Mouse (Mus musculus): ENCODE measurements around the gene Acot13. TPM values are rescaled to one million over a fixed set of nuclear protein-coding genes. Genes with fewer than 3 reads are reported as not detected.

Acot13 gene
- total RNA-seq, 2 experiments from 2014 or later, result 90.3 to 97.4 TPM

DNA sequence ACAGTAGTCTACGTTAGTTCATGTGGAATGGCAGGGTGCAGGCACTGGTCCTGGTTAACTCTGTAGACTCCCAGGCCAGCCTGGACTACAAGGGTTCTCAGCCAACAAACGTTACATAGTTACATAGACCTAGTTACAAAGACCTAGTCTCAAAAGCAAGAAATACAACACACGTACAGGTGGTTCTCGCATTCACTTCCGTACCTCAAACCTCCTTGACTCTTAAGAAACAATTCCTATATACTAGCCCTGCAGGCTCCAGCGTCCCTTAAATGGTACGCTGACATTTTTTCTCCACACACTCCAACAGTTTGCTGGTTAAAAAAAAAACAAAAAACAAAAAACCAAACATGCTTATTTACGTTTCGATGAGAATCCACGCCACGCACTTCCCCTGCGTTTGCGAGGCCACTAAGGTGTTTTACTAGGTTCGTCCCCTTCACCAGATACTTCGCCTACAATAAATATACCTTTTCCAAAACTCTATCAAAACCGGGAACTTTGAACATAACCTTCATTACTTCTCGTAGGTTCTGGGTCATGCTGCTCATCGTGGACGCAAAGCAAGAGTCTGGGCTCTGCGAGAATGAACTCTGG lies 486 bp downstream of the Acot13 start:
- DNase-seq, result no peak

DNA sequence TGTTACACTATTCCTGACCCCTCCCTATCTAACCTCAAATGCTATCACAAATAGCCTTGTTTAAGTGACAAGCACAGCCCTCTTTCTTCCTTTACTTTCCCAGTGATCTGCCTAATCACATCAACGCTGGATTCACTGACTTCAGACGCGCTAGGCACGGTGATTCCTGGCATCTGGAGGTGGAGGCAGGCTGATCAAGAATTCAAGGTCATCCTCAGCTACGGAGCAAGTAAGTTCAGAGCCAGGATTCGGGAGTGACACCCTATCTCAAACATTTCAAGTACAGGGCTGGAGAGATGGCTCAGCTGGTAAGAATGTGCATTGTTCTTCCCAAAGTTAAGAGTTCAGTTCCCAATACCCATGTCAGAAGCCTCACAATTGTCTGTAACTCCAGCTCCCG lies 5.2 kb downstream of the Acot13 start:
- DNase-seq, result no peak

DNA sequence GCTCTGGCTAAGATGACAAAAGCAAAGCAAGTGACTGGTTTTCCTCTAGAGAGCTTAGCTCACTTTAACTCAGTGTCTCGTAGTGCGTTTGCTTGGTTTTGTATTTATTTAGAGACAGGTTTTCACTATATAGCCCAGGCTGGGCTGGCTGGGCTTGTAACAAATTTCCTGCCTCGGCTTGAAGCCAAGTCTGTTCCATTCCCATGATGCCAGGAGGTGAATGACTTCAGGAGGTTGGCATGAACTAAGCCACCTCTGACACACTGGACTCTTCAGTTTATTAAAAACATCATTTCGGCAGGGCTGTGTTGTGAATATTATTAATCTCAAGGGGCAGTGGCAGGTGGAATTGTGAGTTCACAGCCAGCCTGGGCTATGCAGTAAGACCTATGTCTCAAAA lies 5.8 kb downstream of the Acot13 start:
- DNase-seq, result no peak

- no peak for DNase-seq
Measured at GRCm38 (mm10) chr13:24824647-24825046, 6.7 kb downstream of the Acot13 start.

GRCm38 (mm10) chr13:24822663-24823343 lies 8.5 kb downstream of the Acot13 start:
- DNase-seq, result no peak

DNA sequence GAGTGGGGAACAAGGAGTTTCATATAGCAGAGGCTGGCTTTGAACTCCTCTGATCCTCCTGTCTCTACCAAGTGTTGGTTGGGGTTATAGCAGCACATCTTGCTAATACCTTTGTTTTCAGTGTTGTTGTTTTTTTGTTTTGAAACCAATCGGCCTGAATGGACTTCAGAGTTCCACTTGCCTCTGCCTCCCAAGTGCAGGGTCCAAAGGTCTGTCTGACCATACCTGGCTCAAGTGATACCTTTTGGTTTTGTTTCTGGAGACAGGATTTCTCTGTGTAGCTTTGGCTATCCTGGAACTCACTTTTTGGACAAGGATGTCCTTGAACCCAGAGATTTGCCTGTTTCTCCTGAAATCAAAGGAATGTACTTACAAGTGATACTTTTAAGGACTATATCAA lies 11.4 kb downstream of the Acot13 start:
- DNase-seq, result no peak

GRCm38 (mm10) chr13:24816125-24817092 lies 14.9 kb downstream of the Acot13 start:
- DNase-seq, result no peak

DNA sequence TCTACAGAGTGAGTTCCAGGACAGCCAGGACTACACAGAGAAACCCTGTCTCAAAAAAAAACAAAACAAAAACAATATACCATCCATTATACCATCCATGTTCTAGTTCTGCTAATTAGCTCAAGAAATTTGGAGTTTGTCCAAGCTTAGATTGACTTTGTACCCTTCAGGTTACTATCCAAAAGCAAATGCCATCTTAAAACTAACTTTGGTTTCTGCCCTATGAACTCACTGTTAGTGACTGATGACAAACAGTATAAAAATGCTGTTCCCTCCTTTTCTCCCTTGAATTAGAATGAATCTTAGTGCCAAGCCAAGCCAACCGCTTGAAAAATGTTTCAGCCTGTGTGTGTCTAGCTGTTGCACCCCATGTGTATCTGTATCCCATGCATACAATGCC lies 16.7 kb downstream of the Acot13 start:
- DNase-seq, result no peak

GRCm38 (mm10) chr13:24812521-24812920 lies 18.8 kb downstream of the Acot13 start:
- DNase-seq, result no peak

DNA sequence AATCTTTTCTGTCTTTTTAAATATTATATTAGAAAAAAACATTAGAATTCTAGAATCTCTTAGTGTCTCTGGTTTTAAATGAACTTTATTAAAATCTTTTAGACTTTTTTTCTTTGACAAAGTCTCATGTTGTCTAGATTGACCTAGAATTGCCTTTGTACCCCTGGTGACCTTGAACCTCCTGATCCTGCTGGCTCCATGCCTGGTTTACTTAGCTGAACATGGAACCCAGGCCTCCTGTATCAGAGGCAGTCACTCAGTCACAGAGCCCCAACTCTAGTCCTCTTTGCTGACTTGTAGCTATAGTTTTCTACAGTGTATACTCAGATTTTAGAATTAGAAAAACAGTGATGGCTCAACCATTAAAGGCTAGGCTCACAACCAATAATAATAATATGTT lies 25.3 kb downstream of the Acot13 start:
- DNase-seq, result no peak

- DNase-seq, result no peak
Measured at GRCm38 (mm10) chr13:24803196-24803595, 28.1 kb downstream of the Acot13 start.

GRCm38 (mm10) chr13:24802131-24802691 lies 29.1 kb downstream of the Acot13 start:
- DNase-seq, result peak; percentile 18

GRCm38 (mm10) chr13:24801308-24801921 lies 29.9 kb downstream of the Acot13 start, which contains the start of gene BC005537:
TSS of gene BC005537 (plus strand) at chr13:24801657.
- peak; percentile 69 for DNase-seq

- DNase-seq, result peak; percentile 91
Measured at GRCm38 (mm10) chr13:24800674-24801307, 30.5 kb downstream of the Acot13 start.

DNA sequence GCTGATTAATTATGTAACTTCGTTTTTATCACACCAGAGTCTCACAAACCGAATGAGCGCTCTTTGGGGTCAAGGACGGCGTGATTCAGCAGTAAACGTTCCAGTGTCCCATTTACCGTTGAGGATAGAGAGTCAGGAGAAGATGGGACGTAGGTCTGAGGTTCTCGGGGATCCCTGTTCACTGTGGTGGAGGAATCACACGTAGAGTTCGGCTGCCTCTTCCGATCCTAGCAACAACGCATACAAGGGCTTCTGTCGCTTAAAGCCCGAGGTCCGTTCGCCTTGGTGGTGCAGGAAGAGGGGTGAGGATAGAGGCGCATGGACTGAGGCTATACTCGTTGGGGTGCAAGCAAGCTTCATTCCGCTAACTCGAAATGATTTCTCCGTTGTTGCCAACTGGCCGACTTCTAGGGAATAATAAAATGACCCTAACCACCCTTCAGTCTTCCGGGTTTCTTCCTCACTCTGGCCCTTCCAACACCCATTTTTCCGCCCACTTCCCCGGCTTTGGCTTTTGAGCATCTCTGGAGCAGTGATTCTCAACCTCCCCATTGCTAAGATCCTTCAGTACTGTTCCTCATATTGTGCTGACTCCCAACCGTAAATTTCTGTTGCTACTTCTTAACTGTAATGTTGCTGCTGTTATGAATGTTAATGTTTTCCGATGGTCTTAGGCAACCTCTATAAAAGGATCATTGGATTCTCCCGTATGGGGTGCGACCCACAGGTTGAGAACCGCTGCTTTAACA lies 31.2 kb downstream of the Acot13 start:
- peak; percentile 31 for DNase-seq

GRCm38 (mm10) chr13:24799378-24799777 lies 32.0 kb downstream of the Acot13 start:
- no peak for DNase-seq

- no peak for DNase-seq
Measured at GRCm38 (mm10) chr13:24798686-24799085, 32.7 kb downstream of the Acot13 start.

GRCm38 (mm10) chr13:24792411-24793045 lies 38.8 kb downstream of the Acot13 start:
- DNase-seq, result no peak

GRCm38 (mm10) chr13:24791349-24791748 lies 40.0 kb downstream of the Acot13 start:
- DNase-seq, result no peak

GRCm38 (mm10) chr13:24787477-24787876 lies 43.9 kb downstream of the Acot13 start:
- DNase-seq, result no peak
